Mouse (Mus musculus) CD4-positive helper T cell, adult 2 months (primary cell): ENCODE data around the gene Sertm1.

Source experiments
- DNase-seq: peaks from one replicate; pipeline ENCODE4 v3.0.0-alpha.2; 2012; ENCODE audit warnings: low read depth, missing footprints, low spot score

The Sertm1 gene

GRCm38 (mm10) chr3:54915643-54916071 is at the start of gene Sertm1:
TSS of gene Sertm1 (minus strand) at chr3:54915887.
- DNase-seq: no peak

DNA sequence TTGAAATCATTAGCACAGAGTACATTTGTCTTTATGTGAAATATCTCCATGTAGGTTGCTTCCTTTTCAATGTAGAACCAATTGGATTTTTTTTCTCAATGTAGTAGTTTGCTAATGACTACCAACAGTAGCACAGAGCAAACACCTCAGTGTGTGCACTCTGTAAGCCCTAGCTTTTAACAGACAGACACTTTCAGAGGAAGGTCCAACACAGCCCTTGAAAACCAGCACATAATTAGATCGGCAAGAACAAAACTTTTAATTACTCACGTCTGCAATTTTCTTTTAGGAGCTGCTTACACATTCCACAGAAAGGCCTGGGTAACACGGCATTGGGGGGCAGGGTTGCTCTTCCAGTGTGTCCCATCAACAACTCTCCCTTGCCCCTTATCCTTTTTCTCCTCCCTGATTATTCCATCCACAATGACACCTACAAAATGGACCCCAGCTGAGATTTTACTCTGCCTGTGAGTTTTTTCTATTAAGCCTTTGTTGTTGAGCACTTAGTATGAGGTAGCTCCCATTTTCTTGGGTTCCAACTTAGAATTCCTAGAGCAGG is 49.3 kb upstream of the Sertm1 start:
- DNase-seq: no peak

DNA sequence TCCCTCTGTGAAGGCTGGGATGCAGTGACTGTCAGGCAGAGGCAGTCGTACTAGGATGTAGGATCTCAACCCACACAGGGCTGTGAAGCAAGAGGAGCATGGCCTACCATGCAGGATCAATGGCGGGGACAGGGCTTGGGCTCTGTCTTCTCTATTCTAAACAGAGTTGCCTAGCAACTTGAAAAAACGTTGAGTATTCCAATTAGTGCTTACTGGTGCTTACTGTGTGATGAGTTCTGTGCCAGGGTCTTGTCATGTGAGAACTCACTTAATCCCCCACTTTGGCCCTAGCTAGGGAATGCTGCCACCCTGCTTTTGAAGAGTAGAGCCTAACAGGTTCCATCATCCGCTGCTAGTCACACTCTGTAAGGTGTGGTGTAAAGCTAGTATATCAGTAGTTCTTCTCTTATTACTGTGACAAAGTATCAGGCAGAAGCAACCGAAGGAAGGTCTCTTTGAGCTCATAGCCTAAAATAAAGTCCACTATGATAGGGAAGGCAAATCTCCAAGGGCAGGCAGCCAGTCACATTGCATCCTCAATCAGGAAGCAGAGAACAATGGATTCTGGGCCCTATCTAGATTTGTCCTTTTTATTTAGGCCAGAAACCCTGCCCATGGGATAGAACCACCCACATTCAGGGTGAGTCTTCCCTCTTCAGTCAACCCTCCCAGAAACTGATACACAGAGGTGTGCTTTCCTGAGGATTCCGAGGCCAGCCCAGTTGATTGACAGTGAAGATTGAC is 27.6 kb upstream of the Sertm1 start:
- DNase-seq: no peak

DNA sequence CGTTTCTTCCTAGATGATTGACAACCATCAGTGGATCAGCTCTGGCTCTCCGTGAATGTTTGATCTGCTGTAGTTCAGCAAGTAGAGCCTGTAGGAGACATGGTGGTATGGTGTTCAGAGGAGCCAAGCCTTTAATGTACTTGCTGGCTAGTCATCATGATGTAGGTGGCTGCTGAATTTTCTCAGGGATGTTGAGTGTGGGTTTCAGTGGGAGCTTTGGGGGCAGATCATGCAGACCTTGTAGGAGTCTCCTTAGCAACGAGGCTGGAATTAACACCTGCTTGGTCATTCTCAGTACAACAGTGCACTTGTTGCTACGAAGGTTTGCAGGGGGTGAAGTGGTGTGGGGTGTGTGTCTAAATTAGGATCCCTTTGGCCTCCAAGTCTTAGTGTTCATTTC is 18.8 kb upstream of the Sertm1 start:
- no peak for DNase-seq

DNA sequence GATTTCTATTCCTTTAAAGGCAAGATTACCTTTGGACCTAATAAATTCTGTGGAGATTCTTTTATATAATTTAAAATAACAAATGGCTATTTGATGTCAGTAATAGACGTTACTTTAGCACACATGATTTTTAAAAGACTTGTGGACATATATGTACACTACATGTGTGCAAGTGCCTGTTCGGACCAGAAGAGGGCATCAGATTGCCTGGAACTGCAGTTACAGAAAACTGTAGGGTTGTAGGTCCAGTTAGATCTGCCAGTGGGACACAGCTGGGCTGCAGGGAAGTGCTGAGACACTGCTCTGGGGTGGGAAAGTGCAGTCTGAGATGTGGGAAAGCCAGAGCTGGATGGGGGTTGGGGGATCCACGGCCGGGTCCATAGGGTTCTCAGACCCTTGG is 16.9 kb upstream of the Sertm1 start:
- no peak for DNase-seq

DNA sequence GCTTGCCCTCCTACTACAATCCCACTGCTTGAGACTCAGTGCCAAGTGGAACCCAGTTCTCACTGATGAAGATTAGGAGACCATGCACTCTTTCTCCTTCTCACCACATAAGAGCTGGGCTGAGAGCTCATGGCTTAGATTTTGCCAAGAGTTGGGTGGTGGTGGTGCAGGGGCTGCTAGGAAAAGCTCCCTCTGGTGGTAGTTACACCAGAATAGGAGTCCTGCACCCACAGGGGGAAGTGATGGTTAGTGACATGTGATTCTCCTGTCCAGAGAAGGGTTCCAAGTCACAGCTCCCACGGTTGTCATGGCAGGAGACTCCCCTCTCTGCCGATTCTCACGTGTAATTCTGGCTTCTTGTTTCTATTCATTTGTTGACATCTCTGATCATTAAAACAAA is 4.7 kb upstream of the Sertm1 start:
- DNase-seq: no peak

GRCm38 (mm10) chr3:54914845-54915642 is 643 bp downstream of the Sertm1 start:
- DNase-seq: no peak

GRCm38 (mm10) chr3:54908878-54909277 is 6.8 kb downstream of the Sertm1 start:
- DNase-seq: no peak

DNA sequence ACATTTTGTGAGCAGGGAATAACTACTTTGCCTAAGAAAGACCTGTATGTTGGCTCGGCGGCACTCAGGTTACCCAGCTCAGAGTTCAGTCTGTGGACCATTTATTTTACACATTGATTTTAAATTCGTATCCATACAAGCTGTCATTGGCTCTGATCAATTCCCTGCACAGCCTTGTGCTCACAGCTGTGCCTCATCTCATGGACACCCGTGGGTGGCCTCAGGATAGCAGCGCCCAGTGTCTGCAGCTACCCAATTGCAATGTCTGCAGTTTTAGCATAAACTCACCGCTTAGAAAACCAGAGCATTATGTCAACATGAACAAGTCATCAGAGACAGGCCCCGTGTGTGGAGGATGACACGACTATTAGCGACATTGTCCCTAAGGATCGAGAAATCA is 17.7 kb downstream of the Sertm1 start:
- no peak for DNase-seq

GRCm38 (mm10) chr3:54894891-54895290 is 20.8 kb downstream of the Sertm1 start:
- DNase-seq: no peak

- DNase-seq: no peak
Measured at GRCm38 (mm10) chr3:54892218-54892617, 23.5 kb downstream of the Sertm1 start.

DNA sequence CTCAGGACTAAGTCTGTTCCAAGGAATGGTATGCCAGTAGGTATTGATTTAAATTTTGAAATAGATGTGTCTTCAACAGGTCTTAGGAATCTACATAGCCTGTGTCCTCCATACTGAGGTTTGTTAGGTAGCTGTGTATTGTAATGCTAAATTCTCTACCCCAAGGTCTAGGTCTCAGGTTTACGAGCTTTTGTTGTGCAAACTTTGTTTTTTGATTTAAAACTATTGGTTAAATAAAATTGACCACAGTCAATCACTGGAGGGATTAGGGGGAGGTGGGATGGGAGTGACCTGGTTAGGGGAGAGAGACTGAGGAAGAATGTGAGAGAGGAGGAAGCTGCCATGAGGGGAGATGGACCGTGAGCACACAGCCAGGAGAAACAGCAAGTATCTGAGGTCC is 29.2 kb downstream of the Sertm1 start:
- DNase-seq: no peak
